Mouse (Mus musculus) bone marrow macrophage, adult 2 months (primary cell): ENCODE results near the gene Fgfr1op.

Experiments
- CTCF ChIP-seq: IDR thresholded peaks from 2 replicates; pipeline ENCODE4 v1.5.1; 2012; ENCODE audit warnings: low read depth, mild to moderate bottlenecking, low read length, moderate library complexity
- POLR2A ChIP-seq: IDR thresholded peaks from 2 replicates; pipeline ENCODE4 v1.6.1; 2012; ENCODE audit warnings: mild to moderate bottlenecking, low read depth, low read length, borderline replicate concordance

DNA sequence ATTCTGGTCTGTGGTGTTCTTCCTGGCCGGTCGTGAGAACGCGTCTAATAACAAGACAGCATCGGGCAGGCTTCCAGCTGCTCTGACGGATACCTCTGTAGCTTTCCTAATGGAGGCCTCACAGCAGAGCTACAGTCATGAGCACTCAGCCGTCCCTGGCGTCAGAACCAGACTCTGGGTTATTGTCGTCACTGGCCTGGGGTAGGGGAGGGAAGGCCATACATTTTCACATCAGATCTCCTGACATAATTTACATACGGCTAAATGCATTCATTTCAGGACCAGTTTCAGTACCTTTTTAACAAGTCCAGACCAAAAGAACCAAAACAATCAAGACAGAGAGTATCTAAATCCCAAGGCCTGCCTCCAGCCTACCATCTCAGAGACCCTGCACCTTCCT lies 57.9 kb downstream of the Fgfr1op start:
- TF ChIP-seq POLR2A (no peak), CTCF (no peak)
